Mouse (Mus musculus) forebrain, embryonic 15.5 days (tissue): Measurements from ENCODE around the gene C87499. TPM values are rescaled to one million over a fixed set of nuclear protein-coding genes. Genes with fewer than 3 reads are reported as not detected.

ENCODE experiments used
- polyA plus RNA-seq: library from polyadenylated mRNA; unstranded; fragments of >200 nt; fragmentation: Nextera tagmentation; extraction: Ambion mirVana; gene quantifications from 2 replicates; pipeline ENCODE4 v1.2.1, GENCODE M21; 2015

C87499 gene
- polyA plus RNA-seq, 1 experiment from 2014 or later, result not detected

Other genes starting within 250 kb of the C87499 start
- gene Hacd4, start 195.5 kb downstream of the C87499 start, polyA plus RNA-seq, result 2.6 and 3.5 TPM in 2 replicates
- gene Ifnb1, start 111.6 kb downstream of the C87499 start, polyA plus RNA-seq, result not detected in 2 replicates
- not detected in 2 replicates for gene Ifna15, start 76.2 kb downstream of the C87499 start, polyA plus RNA-seq
- not detected in 2 replicates for gene Ifna14, start 62.6 kb downstream of the C87499 start, polyA plus RNA-seq
- not detected in 2 replicates for gene Ifna9, start 42.0 kb downstream of the C87499 start, polyA plus RNA-seq
- not detected in 2 replicates for gene Ifna12, start 31.0 kb downstream of the C87499 start, polyA plus RNA-seq
- gene Ifna13, start 10.0 kb upstream of the C87499 start, polyA plus RNA-seq, result not detected in 2 replicates
- not detected in 2 replicates for gene Ifna16, start 42.5 kb upstream of the C87499 start, polyA plus RNA-seq
- gene Ifna2, start 49.5 kb upstream of the C87499 start, polyA plus RNA-seq, result not detected in 2 replicates
- not detected in 2 replicates for gene Ifnab, start 56.9 kb upstream of the C87499 start, polyA plus RNA-seq
- gene Gm26566, start 87.4 kb upstream of the C87499 start, polyA plus RNA-seq, result 1.6 and 2.3 TPM in 2 replicates
- 117 and 128 TPM in 2 replicates for gene Klhl9, start 88.1 kb upstream of the C87499 start, polyA plus RNA-seq
- gene Gm13271, start 120.5 kb upstream of the C87499 start, polyA plus RNA-seq, result not detected in 2 replicates
- gene Gm13283, start 125.7 kb upstream of the C87499 start, polyA plus RNA-seq, result 0.14 TPM in 1 of 2 replicates, not detected in the other
- gene Gm13290, start 139.4 kb upstream of the C87499 start, polyA plus RNA-seq, result not detected in 2 replicates
- not detected in 2 replicates for gene Gm13289, start 142.5 kb upstream of the C87499 start, polyA plus RNA-seq
- gene Gm13272, start 145.4 kb upstream of the C87499 start, polyA plus RNA-seq, result not detected in 2 replicates
- gene Ifnz, start 147.7 kb upstream of the C87499 start, polyA plus RNA-seq, result 0.20 TPM in 1 of 2 replicates, not detected in the other
- not detected in 2 replicates for gene Gm13276, start 151.3 kb upstream of the C87499 start, polyA plus RNA-seq
- not detected in 2 replicates for gene Gm13277, start 154.2 kb upstream of the C87499 start, polyA plus RNA-seq
- not detected in 2 replicates for gene Gm13278, start 157.1 kb upstream of the C87499 start, polyA plus RNA-seq
- gene Gm13275, start 160.1 kb upstream of the C87499 start, polyA plus RNA-seq, result not detected in 2 replicates
- not detected in 2 replicates for gene Gm13279, start 163.0 kb upstream of the C87499 start, polyA plus RNA-seq
- gene Gm13285, start 165.3 kb upstream of the C87499 start, polyA plus RNA-seq, result not detected in 2 replicates
- gene Gm13287, start 168.8 kb upstream of the C87499 start, polyA plus RNA-seq, result not detected in 2 replicates
- not detected in 2 replicates for gene Gm13288, start 171.1 kb upstream of the C87499 start, polyA plus RNA-seq
- gene Ifna7, start 181.8 kb upstream of the C87499 start, polyA plus RNA-seq, result not detected in 2 replicates
- gene Ifna11, start 185.5 kb upstream of the C87499 start, polyA plus RNA-seq, result not detected in 2 replicates
- gene Ifna6, start 193.0 kb upstream of the C87499 start, polyA plus RNA-seq, result not detected in 2 replicates
- not detected in 2 replicates for gene Ifna5, start 201.1 kb upstream of the C87499 start, polyA plus RNA-seq
- not detected in 2 replicates for gene Ifna4, start 207.4 kb upstream of the C87499 start, polyA plus RNA-seq
- not detected in 2 replicates for gene Ifna1, start 215.7 kb upstream of the C87499 start, polyA plus RNA-seq
- not detected in 2 replicates for gene Ifne, start 245.8 kb upstream of the C87499 start, polyA plus RNA-seq